Mouse (Mus musculus) intestine, postnatal 0 days (tissue): ENCODE measurements around the gene Ggcx. TPM values are rescaled to one million over a fixed set of nuclear protein-coding genes. Genes with fewer than 3 reads are reported as not detected.
A peak's percentile ranks its signal among the peaks of the same experiment; 100 is the strongest.
"Not testable (repeated sequence)": the region's sequence is repeated elsewhere in the genome, so short reads cannot be mapped to it uniquely, and the experiment has no call there.

Experiments used
- ATAC-seq: fragments of 200-750 bp; cut with Nextera tagmentation; 2 replicates; pipeline ENCODE4 v1.8.0; 2017; ENCODE audit warnings: mild to moderate bottlenecking, moderate TSS enrichment, moderate library complexity
- H3K27ac ChIP-seq: fragments of 300-500 bp; sonication (generic); 2 replicates; pipeline ENCODE4 v1.5.1; 2014; ENCODE audit warnings: mild to moderate bottlenecking, low read depth, low read length, moderate library complexity
- H3K27me3 ChIP-seq: fragments of 300-500 bp; sonication (generic); replicated peaks from 2 replicates; pipeline ENCODE4 v1.6.1; 2014; ENCODE audit warnings: low read length, mixed read lengths; ENCODE audit not compliant: control insufficient read depth, insufficient read depth
- H3K36me3 ChIP-seq: fragments of 300-500 bp; sonication (generic); 2 replicates; pipeline ENCODE4 v1.6.1; 2014; ENCODE audit warnings: mild to moderate bottlenecking, moderate library complexity; ENCODE audit not compliant: control insufficient read depth, insufficient read depth
- H3K4me1 ChIP-seq: fragments of 300-500 bp; sonication (generic); replicated peaks from 2 replicates; pipeline ENCODE4 v1.6.1; 2014; ENCODE audit warnings: antibody characterized with exemption, low read length, mixed read lengths; ENCODE audit not compliant: control insufficient read depth, insufficient read depth
- H3K4me2 ChIP-seq: fragments of 300-500 bp; sonication (generic); replicated peaks from 2 replicates; pipeline ENCODE4 v1.6.1; 2014; ENCODE audit warnings: low read depth, mild to moderate bottlenecking, moderate library complexity
- H3K4me3 ChIP-seq: fragments of 300-500 bp; sonication (generic); 2 replicates; pipeline ENCODE4 v1.5.1; 2014; ENCODE audit warnings: low read depth, low read length
- H3K9ac ChIP-seq: fragments of 300-500 bp; sonication (generic); 2 replicates; pipeline ENCODE4 v1.6.1; 2014; ENCODE audit warnings: mild to moderate bottlenecking, low read depth, low read length
- H3K9me3 ChIP-seq: fragments of 300-500 bp; sonication (generic); 2 replicates; pipeline ENCODE4 v1.6.1; 2016; ENCODE audit warnings: mixed run types; ENCODE audit not compliant: control insufficient read depth
- CTCF ChIP-seq: sonication (generic); IDR thresholded peaks from 2 replicates; pipeline ENCODE4 v1.5.1; 2016; ENCODE audit warnings: low read depth, mild to moderate bottlenecking, control low read depth, antibody characterized with exemption, moderate library complexity
- WGBS: fragments of 180-500 bp; shearing (Covaris S2); extraction: QIAGEN DNeasy Blood & Tissue Kit; methylation state at CpG from one replicate; pipeline ENCODE4 v1.1.7; 2014; 5-methylcytosine and 5-hydroxymethylcytosine counted together
- polyA plus RNA-seq: library from polyadenylated mRNA; unstranded; fragments of >200 nt; fragmentation: Nextera tagmentation; extraction: Ambion mirVana; gene quantifications from 2 replicates; pipeline ENCODE4 v1.2.1, GENCODE M21; 2015

The Ggcx gene
- polyA plus RNA-seq, 1 experiment from 2014 or later, result 6.8 TPM

DNA sequence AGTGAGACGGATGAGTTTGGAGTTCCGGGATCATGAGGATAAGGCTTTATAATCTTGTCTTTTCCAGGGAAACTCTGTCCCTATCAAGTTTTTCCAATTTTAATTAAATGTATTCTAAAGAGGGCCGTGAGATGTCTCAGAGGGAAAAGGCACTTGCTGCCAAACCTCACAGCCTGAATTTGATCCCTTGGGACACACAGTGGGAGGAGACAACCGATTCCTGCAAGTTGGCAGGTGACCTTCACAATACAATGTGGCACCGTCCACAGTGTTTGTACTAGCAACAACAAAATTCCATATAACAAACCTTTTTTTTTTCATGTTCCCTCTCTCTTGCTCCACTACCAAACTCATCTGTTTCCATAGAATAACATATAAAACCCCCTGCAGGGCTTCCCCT lies 44.8 kb downstream of the Ggcx start:
- H3K27me3 ChIP-seq, result no peaks in the 10 kb centered on the region
- no peaks in the 10 kb centered on the region for H3K36me3 ChIP-seq
- WGBS, result 13% methylated on average over 5 of the region's 5 CpGs
- no peak for ATAC-seq
- H3K27ac ChIP-seq, result peak overlapping the region; percentile 15; the same call in 1 of the 2 replicates
- H3K4me2 ChIP-seq, result no peak overlapping the region; the same call in 1 of the 2 replicates
- H3K9ac ChIP-seq, result no peak overlapping the region
- no peak overlapping the region for H3K4me3 ChIP-seq
- H3K9me3 ChIP-seq, result no peaks in the 10 kb centered on the region
- TF ChIP-seq CTCF, result no peak
- H3K4me1 ChIP-seq, result peaks cover 3% of the 10 kb centered on the region; the same call in 1 of the 2 replicates

DNA sequence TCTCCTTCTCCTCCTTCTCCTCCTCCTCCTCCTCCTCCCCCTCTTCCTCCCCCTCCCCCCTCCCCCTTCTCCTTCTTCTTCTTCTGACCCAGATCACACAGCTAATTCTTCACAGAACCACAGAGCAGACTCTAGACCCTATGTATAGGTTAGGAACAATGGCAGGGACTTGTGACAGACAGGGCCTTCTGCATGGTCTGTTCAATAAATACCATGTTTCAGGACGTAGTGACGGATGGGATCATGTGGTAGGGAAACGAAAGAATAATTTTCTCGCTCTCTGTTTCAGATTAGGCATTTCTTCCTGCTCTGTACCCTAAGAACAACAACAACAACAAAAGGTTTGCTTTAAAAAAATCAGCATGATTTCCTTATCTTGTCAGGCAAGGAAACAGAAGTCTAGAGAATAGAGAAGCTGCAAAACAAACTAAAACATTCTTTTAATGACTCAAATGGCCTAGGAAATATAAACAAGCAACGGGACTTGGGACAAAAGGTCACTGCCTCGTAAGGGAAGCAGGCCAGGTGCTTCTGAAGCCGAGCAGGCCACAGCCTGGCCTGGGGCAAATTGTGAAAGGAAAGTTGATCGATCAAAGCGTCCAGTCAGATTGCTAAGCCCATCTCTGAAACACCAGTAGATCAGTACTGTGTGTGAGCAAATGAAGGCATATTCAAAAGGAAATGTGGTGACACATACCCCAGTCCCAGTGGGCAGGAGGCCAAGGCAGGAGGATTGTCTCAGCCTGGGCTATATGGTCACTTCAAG lies 46.1 kb downstream of the Ggcx start:
- H3K4me3 ChIP-seq, result no peak overlapping the region
- no peaks in the 10 kb centered on the region for H3K27me3 ChIP-seq
- H3K4me2 ChIP-seq, result no peak overlapping the region
- H3K9me3 ChIP-seq, result no peaks in the 10 kb centered on the region
- 47% methylated on average over 9 of the region's 9 CpGs for WGBS
- no peak for ATAC-seq
- no peaks in the 10 kb centered on the region for H3K36me3 ChIP-seq
- no peak overlapping the region for H3K9ac ChIP-seq
- H3K27ac ChIP-seq, result no peak overlapping the region
- peaks cover 3% of the 10 kb centered on the region; the same call in 1 of the 2 replicates for H3K4me1 ChIP-seq
- no peak for TF ChIP-seq CTCF

DNA sequence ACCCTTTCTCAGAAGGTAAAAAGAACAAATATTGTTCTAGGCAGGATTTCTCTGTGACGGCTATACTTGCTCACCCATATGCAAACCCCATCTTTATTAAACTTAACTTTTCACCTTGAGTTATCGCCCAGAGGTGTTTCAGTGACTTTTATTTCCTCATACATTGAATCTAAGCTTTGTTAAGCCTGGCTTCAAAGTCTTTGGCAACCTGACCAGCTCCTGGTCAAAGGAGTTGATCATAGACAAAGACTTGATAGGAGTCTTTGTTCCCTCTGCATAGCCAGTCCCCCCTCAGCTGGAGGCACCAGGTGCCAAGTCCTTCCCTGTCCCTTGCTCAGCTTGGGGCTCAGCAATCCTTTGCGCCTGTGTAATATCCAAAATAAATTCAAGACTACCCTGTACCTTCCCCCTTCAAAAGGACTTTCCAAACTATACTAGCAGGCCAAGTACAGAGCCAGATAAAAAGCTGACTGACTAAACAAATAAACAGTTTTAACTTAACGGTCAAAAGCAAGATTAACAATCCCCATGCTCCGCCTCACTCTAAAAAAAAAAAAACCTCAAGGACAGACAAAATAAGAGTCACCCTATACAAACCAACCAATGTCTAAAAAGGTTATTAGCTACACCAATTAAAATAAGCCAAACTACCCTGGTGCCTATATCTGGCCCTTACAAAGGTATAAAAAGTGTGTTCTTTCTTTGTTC lies 48.6 kb downstream of the Ggcx start:
- 77% methylated on average over 5 of the region's 5 CpGs for WGBS
- H3K36me3 ChIP-seq, result not testable (repeated sequence)

DNA sequence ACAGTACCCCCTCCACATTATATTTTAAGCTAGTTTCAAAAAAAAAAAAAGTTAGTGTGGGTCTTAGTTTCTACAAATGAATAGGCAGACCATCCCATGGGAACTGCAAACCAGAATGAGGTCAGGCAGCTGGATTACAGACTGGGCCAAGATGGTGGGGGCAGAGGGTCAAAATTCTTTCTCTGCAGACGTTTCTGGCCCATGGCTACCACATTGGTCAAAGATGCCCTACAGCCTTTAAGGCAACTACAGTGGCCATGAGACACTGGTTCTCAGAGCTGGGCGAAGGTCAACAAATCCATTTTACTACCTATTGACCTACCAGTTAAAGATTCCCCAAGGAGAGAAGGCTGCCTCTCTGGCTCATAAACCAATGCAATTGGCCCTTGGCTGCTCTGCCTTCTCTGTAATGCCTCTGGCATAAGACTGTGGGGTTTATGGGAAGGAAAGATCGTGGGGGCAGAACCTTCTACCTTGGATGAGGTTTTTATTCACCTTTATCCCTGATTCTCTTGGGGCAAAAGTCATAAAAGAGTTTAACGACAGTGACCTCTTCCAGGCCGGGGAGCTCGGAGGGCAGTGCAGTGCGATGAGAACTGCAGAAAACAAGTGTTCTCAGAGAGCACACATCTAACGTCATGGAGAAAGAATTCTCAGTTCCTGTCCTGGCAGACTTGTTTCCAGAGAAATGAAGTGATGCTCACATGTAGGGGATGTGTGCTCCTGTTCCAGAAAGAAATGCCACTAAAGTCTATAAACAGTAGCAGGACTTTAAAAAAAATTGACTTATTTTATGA lies 51.5 kb downstream of the Ggcx start:
- Histone ChIP-seq H3K27me3 (no peaks in the 10 kb centered on the region), H3K4me1 (0 out of 2 replicates have a peak, but pooled peaks cover 4% of the 10 kb centered on the region), H3K4me2 (no peak overlapping the region), H3K4me3 (no peak overlapping the region), H3K9me3 (no peaks in the 10 kb centered on the region), H3K9ac (no peak overlapping the region), H3K27ac (no peak overlapping the region), H3K36me3 (no peaks in the 10 kb centered on the region)
- WGBS, result 35% methylated on average over 8 of the region's 8 CpGs
- peak; percentile 53 for ATAC-seq
- TF ChIP-seq CTCF, result no peak

More for the DNA sequence above, 48.6 kb downstream of the Ggcx start:
- H3K9ac ChIP-seq, H3K4me1 ChIP-seq, H3K9me3 ChIP-seq, H3K4me3 ChIP-seq, H3K4me2 ChIP-seq, H3K27ac ChIP-seq, ATAC-seq, H3K27me3 ChIP-seq: not testable (repeated sequence)

DNA sequence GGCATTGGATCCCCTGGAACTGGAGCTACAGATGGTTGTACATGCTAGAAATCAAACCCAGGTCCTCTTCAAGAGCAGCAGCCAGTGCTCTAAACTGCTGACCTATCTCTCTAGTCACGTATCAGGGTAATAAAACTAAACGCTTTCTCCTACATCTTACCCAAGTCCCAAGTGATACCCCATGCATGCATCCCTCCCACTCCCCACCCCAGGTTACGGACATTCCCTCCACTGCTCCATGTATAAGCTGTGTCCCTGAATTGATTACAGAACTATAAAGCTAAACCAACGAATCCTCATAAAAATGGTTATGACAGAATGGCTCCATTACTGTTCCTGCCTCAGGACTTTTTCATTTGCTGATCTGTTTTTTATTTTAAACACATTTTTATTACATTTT lies 52.1 kb downstream of the Ggcx start:
- H3K4me3 ChIP-seq, result no peak overlapping the region
- H3K9me3 ChIP-seq, result no peaks in the 10 kb centered on the region
- 0 out of 2 replicates have a peak, but pooled peaks cover 4% of the 10 kb centered on the region for H3K4me1 ChIP-seq
- TF ChIP-seq CTCF, result no peak
- 67% methylated on average over 4 of the region's 4 CpGs for WGBS
- no peaks in the 10 kb centered on the region for H3K36me3 ChIP-seq
- H3K27me3 ChIP-seq, result no peaks in the 10 kb centered on the region
- no peak overlapping the region for H3K9ac ChIP-seq
- H3K4me2 ChIP-seq, result no peak overlapping the region
- no peak overlapping the region for H3K27ac ChIP-seq
- no peak for ATAC-seq
